Mouse (Mus musculus) telencephalon, adult 2 months (tissue): ENCODE measurements at regions not wholly inside any gene's neighbourhood (a gene's known extent, or its start where the extent isn't known, plus 50 kb on each side); places are given as distances from the start of the nearest gene placed in this dataset.

Source experiments
- DNase-seq: peaks from one replicate; pipeline ENCODE4 v3.0.0-alpha.2; 2011; ENCODE audit warnings: low read depth, low spot score

- no peak for DNase-seq
Measured at GRCm38 (mm10) chr11:23169742-23170428, 86.0 kb upstream of the Xpo1 start.

- no peak for DNase-seq
Measured at GRCm38 (mm10) chr11:23170813-23171212, 85.0 kb upstream of the Xpo1 start.

GRCm38 (mm10) chr11:23171760-23172159 lies 84.1 kb upstream of the Xpo1 start:
- no peak for DNase-seq

GRCm38 (mm10) chr11:23181647-23182046 lies 74.2 kb upstream of the Xpo1 start:
- no peak for DNase-seq

GRCm38 (mm10) chr11:23185211-23185610 lies 70.6 kb upstream of the Xpo1 start:
- DNase-seq, result no peak

- peak; percentile 9 for DNase-seq
Measured at GRCm38 (mm10) chr11:23201701-23202449, 54.0 kb upstream of the Xpo1 start.

- DNase-seq, result no peak
Measured at GRCm38 (mm10) chr11:23203566-23203965, 52.3 kb upstream of the Xpo1 start.

- DNase-seq, result no peak
Measured at GRCm38 (mm10) chr11:23204041-23204440, 51.8 kb upstream of the Xpo1 start.
